Mouse (Mus musculus) liver, adult (tissue): ENCODE measurements around the gene Ubxn1.

ENCODE experiments used
- GATA4 ChIP-seq: IDR thresholded peaks from 2 replicates; pipeline ENCODE4 v1.6.1; 2014; ENCODE audit warnings: mild to moderate bottlenecking, low read length; ENCODE audit not compliant: insufficient replicate concordance

Gene Ubxn1

DNA sequence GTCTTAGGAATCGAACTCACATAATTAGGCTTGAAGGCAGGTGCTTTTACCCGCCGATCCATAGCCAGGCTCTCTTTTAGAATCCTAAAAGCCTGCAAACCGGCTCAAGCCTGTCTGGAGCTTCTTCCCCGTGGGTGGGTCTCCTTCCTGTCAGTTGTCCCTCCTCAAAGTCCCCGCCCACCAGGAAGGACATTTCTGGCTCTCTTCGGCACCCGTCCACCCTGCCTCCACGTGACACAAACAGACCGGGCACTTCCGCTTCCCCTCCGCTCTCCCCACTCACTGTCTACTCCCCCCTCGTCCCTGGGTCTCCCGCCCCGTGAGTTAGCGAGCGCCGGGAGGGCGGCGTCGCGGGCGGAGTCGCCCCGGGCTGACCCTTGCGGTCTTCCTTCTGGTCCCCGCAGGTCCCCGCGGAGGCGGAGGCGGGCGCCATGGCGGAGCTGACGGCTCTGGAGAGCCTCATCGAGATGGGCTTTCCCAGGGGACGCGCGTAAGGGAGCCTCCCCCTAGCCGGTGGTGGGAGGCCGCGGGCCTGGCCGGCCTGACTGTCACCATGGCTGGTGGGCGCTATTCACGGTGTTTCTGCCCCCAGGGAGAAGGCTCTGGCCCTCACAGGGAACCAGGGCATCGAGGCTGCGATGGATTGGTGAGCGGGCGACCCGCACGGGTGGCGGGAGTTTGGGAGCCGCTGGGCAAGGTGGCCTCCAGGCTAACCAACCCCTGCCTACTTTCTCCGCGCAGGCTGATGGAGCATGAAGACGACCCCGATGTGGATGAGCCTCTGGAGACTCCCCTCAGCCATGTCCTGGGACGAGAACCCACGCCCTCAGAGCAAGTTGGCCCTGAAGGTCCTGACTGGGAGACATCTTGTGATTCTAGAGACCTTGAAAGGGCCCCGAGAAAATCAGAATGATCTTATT is at the start of gene Ubxn1:
Ubxn1 (plus strand) TSS at position 230 of the 920 bp plus-strand sequence.
- peak; percentile 16; the same call in 1 of the 2 replicates for TF ChIP-seq GATA4

DNA sequence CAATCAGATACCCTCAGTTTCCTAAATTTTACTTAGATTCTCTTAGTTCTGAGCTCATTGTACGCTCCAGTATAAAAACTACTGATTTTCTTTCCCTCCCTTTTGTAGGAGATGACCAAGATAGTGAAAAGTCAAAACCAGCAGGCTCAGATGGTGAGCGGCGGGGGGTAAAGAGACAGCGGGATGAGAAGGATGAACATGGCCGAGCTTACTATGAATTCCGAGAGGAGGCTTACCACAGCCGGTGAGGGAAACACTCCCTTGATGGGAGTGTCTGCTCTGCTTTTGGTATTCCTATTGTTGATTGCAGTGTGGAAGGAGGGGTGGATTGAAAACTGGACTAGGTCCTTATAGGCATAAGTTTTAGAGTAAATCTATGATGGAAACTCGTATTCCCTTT is 48.6 kb upstream of the Ubxn1 start:
- no peak for TF ChIP-seq GATA4

DNA sequence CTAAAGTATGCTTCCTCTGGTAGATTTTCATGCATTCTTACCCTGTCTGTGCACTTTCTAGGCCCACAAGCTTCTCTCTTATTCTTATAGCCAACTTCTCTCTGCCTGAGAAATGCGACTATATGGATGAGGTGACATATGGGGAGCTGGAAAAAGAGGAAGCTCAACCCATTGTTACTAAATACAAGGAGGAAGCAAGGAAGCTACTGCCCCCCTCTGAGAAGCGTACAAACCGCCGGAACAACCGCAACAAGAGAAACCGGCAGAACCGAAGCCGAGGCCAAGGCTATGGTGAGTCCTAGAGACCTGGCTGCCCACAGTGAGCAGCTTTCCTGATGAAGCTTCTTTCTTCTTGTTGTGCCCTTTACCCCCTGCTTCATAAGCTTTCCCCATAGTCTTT is 41.6 kb upstream of the Ubxn1 start, which contains the start of gene AC129217.1:
AC129217.1 (plus strand) TSS at position 114 of the 400 bp plus-strand sequence.
- TF ChIP-seq GATA4: no peak

DNA sequence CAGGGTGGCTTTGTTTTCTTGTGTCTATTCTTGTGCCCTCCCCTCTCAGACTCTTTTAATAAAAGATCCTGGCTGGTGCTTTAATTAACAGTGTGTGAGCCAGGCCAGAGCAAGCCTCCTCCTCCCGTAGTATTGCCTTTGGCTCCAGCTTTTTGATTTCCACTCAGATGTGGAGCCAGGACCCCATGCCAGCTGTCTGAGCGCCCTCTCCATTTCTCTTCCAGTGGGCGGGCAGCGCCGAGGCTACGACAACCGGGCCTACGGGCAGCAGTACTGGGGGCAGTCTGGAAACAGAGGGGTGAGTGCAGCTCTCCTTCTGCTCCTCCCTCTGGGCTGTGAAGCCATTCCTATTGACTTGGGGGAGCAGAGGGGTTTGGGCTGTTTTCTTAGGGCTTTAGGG is 40.6 kb upstream of the Ubxn1 start:
- TF ChIP-seq GATA4: no peak

DNA sequence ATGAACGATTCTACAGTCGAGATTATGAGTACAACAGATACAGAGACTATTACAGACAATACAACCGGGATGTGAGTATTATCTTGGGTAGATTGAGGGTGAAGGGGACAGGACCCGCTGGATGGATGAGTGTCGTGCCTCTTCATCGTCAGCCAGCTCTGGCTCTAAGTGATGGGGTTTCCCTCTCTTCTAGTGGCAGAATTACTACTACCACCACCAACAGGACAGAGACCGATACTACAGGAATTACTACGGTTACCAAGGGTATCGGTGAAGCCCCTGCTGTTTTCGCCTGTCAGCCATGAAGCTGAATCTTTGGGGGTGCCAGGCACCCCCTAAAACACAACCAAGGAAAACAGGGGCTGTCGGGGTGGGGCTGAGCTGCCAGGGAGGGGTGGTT is 40.0 kb upstream of the Ubxn1 start:
- TF ChIP-seq GATA4: no peak

DNA sequence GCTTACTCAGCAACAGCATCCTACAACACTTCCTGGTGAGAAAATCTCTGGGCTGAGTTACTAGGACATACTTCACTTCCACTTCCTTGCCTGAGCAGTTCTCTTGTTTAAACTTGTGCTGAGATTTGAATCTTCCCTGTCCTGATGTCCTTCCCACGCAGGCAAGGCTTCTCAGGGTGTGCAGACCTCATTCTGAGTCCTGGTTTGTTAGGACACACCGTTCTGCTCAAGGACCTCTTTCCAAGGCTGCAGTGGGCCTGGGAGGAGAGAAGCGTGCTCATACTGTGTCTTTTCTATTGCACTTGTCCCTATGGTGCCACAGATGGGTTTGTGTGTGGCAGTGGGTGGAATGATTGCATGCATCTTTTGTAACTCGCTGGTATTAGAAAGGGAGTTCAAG is 38.3 kb upstream of the Ubxn1 start:
- no peak for TF ChIP-seq GATA4

DNA sequence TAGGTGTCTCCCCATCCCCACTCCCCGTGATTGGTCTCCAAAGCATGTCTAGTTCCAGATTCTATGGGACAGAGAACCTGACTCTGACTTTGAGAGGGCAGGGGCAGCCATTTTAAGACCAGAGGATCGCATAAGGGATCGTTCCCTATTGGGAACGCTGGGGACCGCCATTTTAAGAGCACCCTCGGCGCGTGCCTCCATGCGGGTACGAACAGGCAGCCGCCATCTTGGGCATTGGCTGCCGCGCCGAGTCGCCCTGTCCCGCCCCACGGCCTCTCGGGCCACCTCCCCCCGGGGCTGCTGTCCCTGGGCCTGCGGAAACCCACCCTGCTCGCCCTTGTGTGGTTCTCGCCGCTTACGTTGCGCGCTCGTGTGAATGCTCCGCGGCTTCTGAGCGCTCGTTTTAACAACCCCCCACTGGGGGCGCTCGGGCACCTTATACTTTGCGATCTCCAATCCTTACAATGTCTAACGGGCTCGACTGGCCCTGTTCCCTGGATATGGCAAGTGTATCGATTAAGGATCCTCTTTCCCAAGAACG is 34.0 kb upstream of the Ubxn1 start, which contains the start of gene Bscl2:
Bscl2 (plus strand) TSS at position 217 of the 541 bp plus-strand sequence.
- no peak for TF ChIP-seq GATA4

DNA sequence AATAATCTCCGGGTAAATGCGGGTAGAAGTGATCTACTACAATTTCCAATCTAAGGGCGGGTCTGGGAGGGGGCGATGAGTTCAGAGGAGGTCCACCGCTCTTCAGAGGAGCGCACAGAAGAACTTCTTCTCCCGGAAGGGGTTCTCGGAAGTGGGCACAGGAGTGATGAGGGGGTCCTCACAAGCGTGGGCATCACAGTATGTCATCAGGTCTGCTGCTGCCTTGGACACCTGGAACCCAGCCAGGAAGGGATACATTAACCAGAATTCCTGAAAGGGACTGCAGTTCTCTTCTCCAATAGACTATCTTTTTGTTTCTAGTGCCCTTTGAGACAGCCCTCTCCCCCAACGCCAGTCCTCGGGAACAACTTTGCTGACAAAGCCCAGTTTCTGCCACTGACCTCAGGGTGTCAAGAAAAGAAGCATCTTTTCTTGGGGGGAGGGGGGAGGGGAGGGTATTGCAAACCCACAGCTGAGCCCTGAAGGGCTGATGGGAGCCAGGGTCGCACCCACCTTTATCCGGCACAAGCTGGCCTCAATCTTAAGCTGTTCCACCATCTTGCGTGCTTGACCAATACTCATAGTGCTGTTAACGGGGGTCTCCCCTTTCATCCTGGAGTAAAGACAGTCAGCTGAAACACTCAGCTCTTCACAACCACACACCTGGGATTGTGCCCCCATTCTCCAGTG is 33.1 kb upstream of the Ubxn1 start:
- no peak for TF ChIP-seq GATA4

DNA sequence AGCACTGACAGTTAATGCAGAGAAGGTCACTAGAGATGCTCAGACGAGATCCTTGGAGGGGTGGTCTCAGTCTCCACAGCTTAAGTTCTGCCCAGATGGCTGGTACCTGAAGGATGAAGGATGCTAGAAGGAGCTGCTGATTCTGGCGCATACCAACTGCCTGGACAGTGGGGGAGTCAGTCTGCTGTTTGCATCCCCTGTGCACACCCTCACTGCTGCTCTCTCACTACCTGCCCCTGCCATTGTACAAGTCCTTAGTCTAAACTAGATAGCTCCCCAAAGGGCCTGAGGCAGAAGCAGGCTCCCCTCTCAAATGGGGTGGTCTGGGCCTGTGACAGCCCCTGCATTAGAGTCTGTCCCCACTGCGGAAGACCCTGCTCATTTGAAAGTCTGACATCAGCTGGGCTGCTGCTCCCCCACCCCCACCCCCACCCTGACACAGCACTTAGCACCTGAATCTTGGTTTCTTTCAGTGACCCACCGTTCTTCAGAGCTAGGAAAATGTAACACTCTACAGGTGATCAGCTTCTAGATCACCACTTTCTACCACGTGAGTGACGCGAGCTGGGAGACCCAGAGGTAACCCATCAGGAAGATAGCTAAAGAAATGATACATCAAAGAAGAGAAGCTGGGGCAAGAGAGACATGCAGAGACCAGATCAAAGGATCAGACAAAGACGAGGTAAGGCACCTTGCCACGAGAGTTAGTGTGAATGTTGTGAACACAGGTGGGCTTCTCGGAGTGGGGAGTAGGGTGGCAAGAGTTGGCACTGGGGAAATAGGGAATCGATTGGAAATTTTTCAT is 32.0 kb upstream of the Ubxn1 start, which contains the start of gene Gng3:
Gng3 (minus strand) TSS at position 92 of the 805 bp plus-strand sequence.
- TF ChIP-seq GATA4: no peak

DNA sequence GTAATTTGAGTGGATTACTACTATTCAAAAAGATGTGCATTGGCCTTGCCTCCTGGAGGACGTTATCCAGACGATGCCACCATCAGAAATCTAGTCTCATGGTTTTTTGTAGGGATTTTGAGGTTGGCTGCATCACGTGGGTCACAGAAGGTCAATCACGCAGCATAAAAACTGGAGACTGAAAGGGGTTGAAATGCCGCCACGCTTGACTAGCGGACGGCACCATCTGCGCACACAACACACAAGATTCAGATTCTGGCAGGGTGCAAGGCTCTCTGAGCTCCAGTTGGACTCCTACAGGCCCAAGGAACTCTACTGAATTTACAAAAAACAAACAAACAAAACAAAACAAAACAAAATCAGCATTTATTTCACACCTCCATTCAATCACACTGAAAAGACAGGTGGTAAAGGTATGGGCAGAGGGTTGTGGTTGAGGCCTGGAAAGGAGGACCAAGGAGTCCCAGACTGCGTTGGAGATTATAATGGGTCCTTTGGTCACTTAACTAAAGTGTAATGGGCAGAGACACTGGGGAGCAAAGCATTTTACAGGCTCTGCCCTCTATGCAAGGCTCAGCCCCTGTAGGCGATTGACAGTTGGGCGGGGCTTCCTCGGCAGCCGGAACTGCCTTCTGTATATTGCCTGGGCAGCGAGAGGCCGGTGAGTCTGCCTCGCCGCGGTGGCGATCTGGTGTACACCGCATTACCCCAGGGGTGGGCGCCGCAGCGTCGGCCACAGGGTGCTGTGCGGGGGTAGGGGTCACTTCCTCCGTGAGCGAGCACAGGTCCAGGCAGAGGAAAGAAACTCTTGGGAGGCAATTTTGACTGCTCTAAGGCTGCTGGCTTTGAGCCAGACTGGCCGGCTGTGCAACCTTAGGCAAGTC is 31.1 kb upstream of the Ubxn1 start:
- no peak for TF ChIP-seq GATA4

DNA sequence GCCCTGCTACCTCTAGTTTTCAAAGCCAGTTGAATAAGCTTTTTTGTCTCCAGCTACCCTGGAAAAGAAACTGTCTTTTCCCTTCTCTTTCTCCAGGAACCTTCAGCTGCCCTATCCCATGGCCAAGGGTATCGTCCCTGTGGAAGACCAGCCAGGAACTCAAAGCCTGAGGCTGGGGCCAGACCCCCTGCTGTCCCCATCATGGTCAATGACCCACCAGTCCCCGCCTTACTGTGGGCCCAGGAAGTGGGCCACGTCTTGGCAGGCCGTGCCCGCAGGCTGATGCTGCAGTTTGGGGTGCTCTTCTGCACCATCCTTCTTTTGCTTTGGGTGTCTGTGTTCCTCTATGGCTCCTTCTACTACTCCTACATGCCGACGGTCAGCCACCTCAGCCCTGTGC is 30.3 kb upstream of the Ubxn1 start:
- TF ChIP-seq GATA4: no peak

DNA sequence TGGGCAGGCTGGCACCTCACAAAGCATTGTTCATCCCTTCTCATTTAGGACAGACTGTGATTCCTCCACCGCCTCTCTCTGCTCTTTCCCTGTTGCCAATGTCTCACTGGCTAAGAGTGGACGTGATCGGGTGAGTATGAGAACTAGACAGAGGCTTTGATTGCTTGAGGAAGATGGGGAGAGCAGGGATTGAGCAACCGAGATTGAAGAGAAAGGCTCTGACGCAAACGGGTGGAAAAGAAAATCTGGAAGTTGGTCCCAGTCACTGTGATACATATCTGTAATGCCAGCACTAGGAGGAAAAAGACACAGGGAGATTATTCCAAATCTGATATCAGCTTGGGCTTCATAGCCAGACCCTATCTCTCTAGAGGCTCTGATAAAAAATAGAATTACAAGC is 28.3 kb upstream of the Ubxn1 start:
- no peak for TF ChIP-seq GATA4

DNA sequence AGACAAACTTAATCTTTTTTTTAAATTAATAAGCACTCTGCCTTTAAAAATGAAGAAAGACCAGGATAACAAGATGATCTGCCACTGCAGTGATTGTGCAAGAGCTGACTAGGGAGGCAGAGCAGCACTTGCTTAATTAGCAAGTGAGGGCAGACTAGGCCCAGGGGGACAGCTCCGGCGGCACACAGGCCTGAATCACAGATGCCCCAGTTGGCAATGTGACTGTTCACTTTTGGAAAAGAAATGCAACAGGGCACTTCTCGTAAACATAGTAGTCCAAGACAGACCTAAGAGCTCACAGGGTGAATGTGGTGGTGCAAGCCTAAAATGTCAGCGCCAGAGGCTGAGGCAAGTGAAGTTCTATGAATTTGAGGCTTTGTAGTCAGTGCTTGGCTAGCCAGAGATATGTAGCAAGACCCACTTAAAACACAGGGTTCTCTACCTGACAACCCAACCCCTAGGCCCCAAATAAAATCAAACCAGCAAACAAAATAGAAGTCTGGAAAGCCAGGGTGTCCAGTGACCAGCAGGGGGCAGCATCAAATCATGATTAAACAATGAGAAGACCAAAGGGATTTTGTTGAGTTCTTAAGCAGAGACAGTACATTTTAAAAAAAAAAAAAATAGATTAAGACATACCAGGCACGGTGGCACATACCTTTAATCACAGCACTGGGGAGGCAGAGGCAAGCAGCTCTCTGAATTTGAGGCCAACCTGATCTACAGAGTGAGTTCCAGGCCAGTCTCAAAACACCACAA is 26.7 kb upstream of the Ubxn1 start:
- no peak for TF ChIP-seq GATA4
